Mouse (Mus musculus) gastrocnemius, postnatal 10 days (tissue): ENCODE results near the gene Ap2m1. TPM values are rescaled to one million over a fixed set of nuclear protein-coding genes. Genes with fewer than 3 reads are reported as not detected.

Source experiments
- total RNA-seq, 2 experiments: library from RNA; stranded (reverse); gene quantifications; 2 replicates each; pipeline ENCODE4 v1.2.3; 2021

Ap2m1 gene
- total RNA-seq, 2 experiments from 2014 or later = 170 to 199 TPM

Other genes starting within 250 kb of the Ap2m1 start
- 10 to 100 TPM; 83.2 to 83.4 TPM for gene Parl, start 233.1 kb upstream of the Ap2m1 start, total RNA-seq
- gene Cyp2ab1, start 210.1 kb upstream of the Ap2m1 start, total RNA-seq = not detected
- gene Abcc5, start 109.1 kb upstream of the Ap2m1 start, total RNA-seq = 10 to 100 TPM; 46.2 to 60.9 TPM
- gene Eif2b5, start 36.7 kb upstream of the Ap2m1 start, total RNA-seq = 10 to 100 TPM; 45.1 to 46.1 TPM
- gene Dvl3, start 18.5 kb upstream of the Ap2m1 start, total RNA-seq = 10 to 100 TPM; 36.3 to 44.4 TPM
- gene Abcf3, start 13.1 kb downstream of the Ap2m1 start, total RNA-seq = 10 to 100 TPM; 51.8 to 52.5 TPM
- gene Vwa5b2, start 54.0 kb downstream of the Ap2m1 start, total RNA-seq = under 1 TPM; 0.07 to 0.16 TPM
- gene Eef1akmt4, start 76.1 kb downstream of the Ap2m1 start, total RNA-seq = 1 to 10 TPM; 4.8 to 5.7 TPM
- gene Gm49333, start 76.1 kb downstream of the Ap2m1 start, total RNA-seq = under 1 TPM; 0.09 to 0.42 TPM
- 10 to 100 TPM; 10.6 to 11.5 TPM for gene Alg3, start 76.3 kb downstream of the Ap2m1 start, total RNA-seq
- 1 to 10 TPM; 2.6 to 3.0 TPM for gene Camk2n2, start 85.8 kb downstream of the Ap2m1 start, total RNA-seq
- gene Ece2, start 94.3 kb downstream of the Ap2m1 start, total RNA-seq = under 1 TPM in 1 of 2 experiments, not detected in 1; 0.63 TPM
- 100 to 1,000 TPM; 175 to 178 TPM for gene Psmd2, start 116.2 kb downstream of the Ap2m1 start, total RNA-seq
- 100 to 1,000 TPM; 324 to 334 TPM for gene Eif4g1, start 132.8 kb downstream of the Ap2m1 start, total RNA-seq
- gene Fam131a, start 157.8 kb downstream of the Ap2m1 start, total RNA-seq = 10 to 100 TPM; 28.0 to 29.8 TPM
- 10 to 100 TPM; 11.6 to 13.5 TPM for gene Polr2h, start 182.2 kb downstream of the Ap2m1 start, total RNA-seq
- 1 to 10 TPM; 2.3 to 3.2 TPM for gene Clcn2, start 182.3 kb downstream of the Ap2m1 start, total RNA-seq
- gene Chrd, start 197.6 kb downstream of the Ap2m1 start, total RNA-seq = 1 to 10 TPM; 5.2 to 6.3 TPM
- gene Thpo, start 199.0 kb downstream of the Ap2m1 start, total RNA-seq = 1 to 10 TPM in 1 of 2 experiments, under 1 TPM in 1; 0.63 to 1.3 TPM